Mouse (Mus musculus) midbrain, embryonic 15.5 days (tissue): Measurements from ENCODE around the gene Pdhx. TPM values are rescaled to one million over a fixed set of nuclear protein-coding genes. Genes with fewer than 3 reads are reported as not detected.

Experiments used
- ATAC-seq: fragments of 200-750 bp; cut with Nextera tagmentation; replicated peaks from 2 replicates; pipeline ENCODE4 v1.8.0; 2017; ENCODE audit warnings: moderate TSS enrichment
- H3K27ac ChIP-seq: fragments of 300-500 bp; sonication (generic); 2 replicates; pipeline ENCODE4 v1.5.1; 2015; ENCODE audit warnings: mild to moderate bottlenecking, inconsistent platforms
- H3K27me3 ChIP-seq: fragments of 300-500 bp; sonication (generic); replicated peaks from 2 replicates; pipeline ENCODE4 v1.6.1; 2015; ENCODE audit warnings: inconsistent platforms
- H3K36me3 ChIP-seq: fragments of 300-500 bp; sonication (generic); replicated peaks from 2 replicates; pipeline ENCODE4 v1.6.1; 2015; ENCODE audit warnings: inconsistent platforms
- H3K4me1 ChIP-seq: fragments of 300-500 bp; sonication (generic); 2 replicates; pipeline ENCODE4 v1.6.1; 2015; ENCODE audit warnings: inconsistent platforms
- H3K4me2 ChIP-seq: fragments of 300-500 bp; sonication (generic); 2 replicates; pipeline ENCODE4 v1.6.1; 2015; ENCODE audit warnings: inconsistent platforms, mild to moderate bottlenecking, moderate library complexity
- H3K4me3 ChIP-seq: fragments of 300-500 bp; sonication (generic); 2 replicates; pipeline ENCODE4 v1.5.1; 2015; ENCODE audit warnings: mild to moderate bottlenecking, inconsistent platforms
- H3K9ac ChIP-seq: fragments of 300-500 bp; sonication (generic); 2 replicates; pipeline ENCODE4 v1.6.1; 2015; ENCODE audit warnings: mild to moderate bottlenecking, inconsistent platforms
- H3K9me3 ChIP-seq: fragments of 300-500 bp; sonication (generic); 2 replicates; pipeline ENCODE4 v1.6.1; 2016; ENCODE audit warnings: inconsistent platforms
- WGBS: fragments of 180-500 bp; shearing (Covaris S2); methylation state at CpG from one replicate; pipeline ENCODE4 v1.1.7; 2015; ENCODE audit warnings: mixed read lengths; 5-methylcytosine and 5-hydroxymethylcytosine counted together
- polyA plus RNA-seq: library from polyadenylated mRNA; unstranded; fragments of >200 nt; fragmentation: Nextera tagmentation; extraction: Ambion mirVana; gene quantifications from 2 replicates; pipeline ENCODE4 v1.2.1, GENCODE M21; 2015

The Pdhx gene
- polyA plus RNA-seq, 1 experiment from 2014 or later: 66.2 TPM

- Histone ChIP-seq H3K27ac (no peak overlapping the region), H3K9me3 (no peaks in the 10 kb centered on the region), H3K36me3 (no peaks in the 10 kb centered on the region), H3K4me2 (no peak overlapping the region), H3K4me3 (no peak overlapping the region), H3K27me3 (no peaks in the 10 kb centered on the region), H3K4me1 (no peaks in the 10 kb centered on the region), H3K9ac (no peak overlapping the region)
- 84% methylated on average over 7 of the region's 7 CpGs for WGBS
- no peak for ATAC-seq
Measured at GRCm38 (mm10) chr2:103082853-103083252, 9.5 kb upstream of the Pdhx start.

DNA sequence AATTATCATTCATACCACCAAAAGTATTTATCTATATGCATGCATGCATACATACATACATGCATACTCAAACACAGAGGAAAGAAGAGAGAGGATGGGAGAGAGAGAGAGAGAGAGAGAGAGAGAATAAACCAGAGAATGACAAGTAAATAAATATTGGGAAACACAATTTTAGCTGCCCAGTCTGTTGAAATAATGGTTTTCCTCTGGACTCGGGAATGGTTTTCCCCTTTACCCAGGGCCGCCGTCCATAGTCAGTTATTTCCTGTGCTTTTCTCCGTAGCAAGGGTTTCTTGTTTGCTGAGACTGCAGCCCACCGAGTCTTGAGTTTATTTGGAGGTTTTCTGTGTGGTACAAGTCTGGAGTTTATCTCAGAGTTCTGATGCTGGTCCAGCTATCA lies 8.4 kb upstream of the Pdhx start:
- 87% methylated on average over 5 of the region's 5 CpGs for WGBS
- Histone ChIP-seq H3K4me2 (no peak overlapping the region), H3K4me1 (no peaks in the 10 kb centered on the region), H3K9me3 (no peaks in the 10 kb centered on the region), H3K36me3 (no peaks in the 10 kb centered on the region), H3K27me3 (no peaks in the 10 kb centered on the region), H3K27ac (no peak overlapping the region), H3K9ac (no peak overlapping the region), H3K4me3 (no peak overlapping the region)
- ATAC-seq: no peak

- H3K4me1 ChIP-seq: no peaks in the 10 kb centered on the region
- no peak overlapping the region for H3K27ac ChIP-seq
- H3K9me3 ChIP-seq: no peaks in the 10 kb centered on the region
- H3K9ac ChIP-seq: no peak overlapping the region
- H3K27me3 ChIP-seq: no peaks in the 10 kb centered on the region
- H3K4me3 ChIP-seq: no peak overlapping the region
- H3K4me2 ChIP-seq: no peak overlapping the region
- no peak for ATAC-seq
- no peaks in the 10 kb centered on the region for H3K36me3 ChIP-seq
- WGBS: 77% methylated on average over 6 of the region's 6 CpGs
Measured at GRCm38 (mm10) chr2:103081117-103081516, 7.8 kb upstream of the Pdhx start.

- Histone ChIP-seq H3K27me3 (no peaks in the 10 kb centered on the region), H3K27ac (no peak overlapping the region), H3K9ac (no peak overlapping the region), H3K4me1 (peaks cover 30% of the 10 kb centered on the region), H3K36me3 (no peaks in the 10 kb centered on the region), H3K4me2 (no peak overlapping the region), H3K4me3 (no peak overlapping the region), H3K9me3 (no peaks in the 10 kb centered on the region)
- no peak for ATAC-seq
- WGBS: 83% methylated on average over 3 of the region's 3 CpGs
Measured at GRCm38 (mm10) chr2:103070586-103070985, 2.7 kb downstream of the Pdhx start.

DNA sequence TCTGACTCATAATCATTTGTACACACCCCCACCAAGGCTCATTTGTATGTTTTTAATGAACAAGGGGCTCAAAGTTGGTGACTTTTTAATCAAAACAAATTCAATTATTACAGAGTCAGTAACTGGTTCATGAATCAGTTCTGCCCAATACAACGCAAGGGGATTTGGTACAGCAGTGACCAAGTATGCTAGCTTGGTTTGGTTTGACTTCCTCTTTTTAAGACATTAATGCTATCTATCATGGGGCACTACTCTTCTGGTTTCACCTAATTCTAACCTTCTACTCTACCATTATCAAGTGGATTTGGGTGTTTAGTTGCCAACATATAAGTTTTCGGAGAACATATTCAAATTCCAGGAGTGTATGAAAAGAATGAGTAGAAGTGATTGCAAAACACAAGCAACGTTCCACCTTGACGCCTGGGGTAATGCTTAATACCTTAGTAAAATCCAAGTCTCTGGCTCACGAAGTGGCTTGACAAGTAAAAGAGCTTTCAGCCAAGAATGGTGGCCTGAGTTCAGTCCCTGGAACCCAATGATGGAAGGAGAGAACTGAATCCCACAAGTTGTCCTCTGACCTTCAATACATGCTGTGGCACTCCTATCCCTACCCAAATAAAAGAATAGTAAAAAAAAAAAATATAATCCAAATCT lies 3.4 kb downstream of the Pdhx start:
- Histone ChIP-seq H3K9ac (no peak overlapping the region), H3K4me1 (peaks cover 30% of the 10 kb centered on the region), H3K4me3 (no peak overlapping the region), H3K27me3 (no peaks in the 10 kb centered on the region), H3K36me3 (no peaks in the 10 kb centered on the region), H3K27ac (no peak overlapping the region), H3K4me2 (no peak overlapping the region), H3K9me3 (no peaks in the 10 kb centered on the region)
- 96% methylated on average over 5 of the region's 5 CpGs for WGBS
- no peak for ATAC-seq

DNA sequence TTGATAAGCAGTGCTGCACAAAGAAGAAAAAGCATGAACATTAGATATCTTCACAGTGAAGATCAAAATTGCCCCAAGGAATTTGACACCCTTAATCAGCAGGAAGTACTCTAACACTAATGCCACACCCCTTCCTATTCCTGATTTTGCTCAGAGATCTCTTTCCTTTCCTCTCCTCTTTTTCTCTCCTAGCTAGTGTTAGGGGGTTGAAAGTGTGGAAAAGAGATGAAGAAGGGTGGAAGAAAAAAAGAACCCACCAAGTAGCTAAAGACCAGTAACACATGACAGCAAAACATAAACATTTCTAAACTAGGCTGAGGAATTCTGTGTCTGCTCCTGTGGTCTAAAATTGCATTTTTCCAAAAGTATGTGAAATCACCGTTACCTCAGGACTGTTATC lies 4.7 kb downstream of the Pdhx start:
- no peak for ATAC-seq
- WGBS: 93% methylated on average over 1 of the region's 1 CpGs
- no peaks in the 10 kb centered on the region for H3K36me3 ChIP-seq
- H3K27ac ChIP-seq: no peak overlapping the region
- H3K4me2 ChIP-seq: no peak overlapping the region
- H3K9me3 ChIP-seq: no peaks in the 10 kb centered on the region
- no peak overlapping the region for H3K9ac ChIP-seq
- no peaks in the 10 kb centered on the region for H3K27me3 ChIP-seq
- no peak overlapping the region for H3K4me3 ChIP-seq
- H3K4me1 ChIP-seq: peaks cover 22% of the 10 kb centered on the region

- Histone ChIP-seq H3K4me3 (no peak overlapping the region), H3K27me3 (no peaks in the 10 kb centered on the region), H3K4me2 (no peak overlapping the region), H3K36me3 (no peaks in the 10 kb centered on the region), H3K4me1 (peaks cover 27% of the 10 kb centered on the region), H3K27ac (no peak overlapping the region), H3K9ac (no peak overlapping the region), H3K9me3 (no peaks in the 10 kb centered on the region)
- ATAC-seq: no peak
- WGBS: 95% methylated on average over 2 of the region's 2 CpGs
Measured at GRCm38 (mm10) chr2:103067552-103068207, 5.6 kb downstream of the Pdhx start.

GRCm38 (mm10) chr2:103066683-103067551 lies 6.4 kb downstream of the Pdhx start:
- no peak for ATAC-seq
- Histone ChIP-seq H3K4me3 (no peak overlapping the region), H3K27ac (no peak overlapping the region), H3K9me3 (no peaks in the 10 kb centered on the region), H3K4me1 (peaks cover 19% of the 10 kb centered on the region), H3K27me3 (no peaks in the 10 kb centered on the region), H3K36me3 (no peaks in the 10 kb centered on the region), H3K4me2 (no peak overlapping the region), H3K9ac (no peak overlapping the region)
- 81% methylated on average over 8 of the region's 8 CpGs for WGBS

DNA sequence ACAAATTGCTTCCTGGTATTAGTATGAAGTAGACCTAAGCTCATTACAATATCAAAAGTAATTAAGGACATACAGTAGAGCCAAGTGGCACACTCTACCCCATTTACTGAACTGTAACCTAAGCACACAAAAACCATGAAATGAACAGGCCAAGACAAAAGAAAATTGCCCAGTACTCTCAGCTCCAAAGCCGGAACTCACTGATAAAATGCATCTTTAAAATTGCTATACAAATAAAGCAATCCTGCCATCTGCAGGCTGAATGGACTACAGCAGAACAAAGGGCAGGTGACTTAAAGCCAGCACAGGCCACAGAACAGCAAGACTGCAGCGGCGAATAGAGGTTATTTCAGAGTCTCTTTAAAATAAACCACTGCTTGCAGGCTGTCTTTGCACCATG lies 10.4 kb downstream of the Pdhx start:
- H3K4me2 ChIP-seq: no peak overlapping the region
- H3K36me3 ChIP-seq: no peaks in the 10 kb centered on the region
- no peaks in the 10 kb centered on the region for H3K27me3 ChIP-seq
- H3K9ac ChIP-seq: no peak overlapping the region
- no peak overlapping the region for H3K4me3 ChIP-seq
- no peak overlapping the region for H3K27ac ChIP-seq
- H3K4me1 ChIP-seq: peaks cover 5% of the 10 kb centered on the region; the same call in 1 of the 2 replicates
- ATAC-seq: peak; percentile 74
- no peaks in the 10 kb centered on the region for H3K9me3 ChIP-seq
- WGBS: 26% methylated on average over 3 of the region's 3 CpGs

- Histone ChIP-seq H3K9me3 (no peaks in the 10 kb centered on the region), H3K36me3 (no peaks in the 10 kb centered on the region), H3K27me3 (no peaks in the 10 kb centered on the region), H3K4me1 (peaks cover 5% of the 10 kb centered on the region; the same call in 1 of the 2 replicates), H3K4me3 (no peak overlapping the region), H3K4me2 (no peak overlapping the region), H3K27ac (no peak overlapping the region), H3K9ac (no peak overlapping the region)
- ATAC-seq: no peak
- 93% methylated on average over 3 of the region's 3 CpGs for WGBS
Measured at GRCm38 (mm10) chr2:103058266-103058665, 15.0 kb downstream of the Pdhx start.

DNA sequence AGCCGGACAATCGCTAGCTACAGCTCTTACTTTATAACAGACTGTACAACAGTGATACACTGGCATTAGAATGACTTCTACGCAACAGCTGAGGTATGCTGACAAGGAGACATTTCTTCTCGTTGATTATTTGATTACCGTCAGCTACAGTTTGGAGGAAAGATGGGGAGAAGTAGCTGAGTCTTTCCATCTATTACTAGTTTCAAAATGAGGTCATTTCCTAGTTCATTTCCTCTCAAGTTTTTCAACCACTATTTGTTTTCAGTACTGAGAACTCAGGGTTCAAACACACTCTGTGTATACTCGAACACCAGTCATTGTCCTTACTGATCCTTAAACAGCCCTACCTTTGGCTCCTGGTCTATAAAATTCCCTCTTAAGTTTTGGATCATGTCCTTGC lies 17.5 kb downstream of the Pdhx start:
- no peak overlapping the region for H3K9ac ChIP-seq
- no peak overlapping the region for H3K4me2 ChIP-seq
- no peak overlapping the region for H3K27ac ChIP-seq
- H3K4me3 ChIP-seq: no peak overlapping the region
- no peaks in the 10 kb centered on the region for H3K9me3 ChIP-seq
- 96% methylated on average over 6 of the region's 6 CpGs for whole genome bisulfite sequencing
- ATAC-seq: no peak
- H3K27me3 ChIP-seq: no peaks in the 10 kb centered on the region
- no peaks in the 10 kb centered on the region for H3K4me1 ChIP-seq
- no peaks in the 10 kb centered on the region for H3K36me3 ChIP-seq
